Mouse (Mus musculus) megakaryocyte progenitor cell, adult 5-6 weeks (primary cell): ENCODE results near the gene Slc22a20. TPM values are rescaled to one million over a fixed set of nuclear protein-coding genes. Genes with fewer than 3 reads are reported as not detected.

ENCODE experiments used
- ATAC-seq: replicated peaks from 2 replicates; pipeline ENCODE4 v1.8.0; 2016; ENCODE audit warnings: mild to moderate bottlenecking, moderate TSS enrichment, inconsistent platforms; ENCODE audit not compliant: poor library complexity
- total RNA-seq, 2 experiments: library from RNA; stranded (forward) in 1 of 2; stranded (reverse) in 1 of 2; fragments of 157-497, 149-512 nt in 1 of 2; fragments of 200-1000 nt in 1 of 2; gene quantifications; 2 replicates each; pipeline versions ENCODE4 v1.2.3 to v1.2.4; 2015 to 2017

Slc22a20 gene
- total RNA-seq, 2 experiments from 2014 or later = not detected

GRCm38 (mm10) chr19:5953201-5953770 lies 32.7 kb downstream of the Slc22a20 start:
- no peak for ATAC-seq

GRCm38 (mm10) chr19:5952071-5952691 lies 33.8 kb downstream of the Slc22a20 start:
- ATAC-seq = no peak

GRCm38 (mm10) chr19:5951631-5952030 lies 34.3 kb downstream of the Slc22a20 start:
- no peak for ATAC-seq

DNA sequence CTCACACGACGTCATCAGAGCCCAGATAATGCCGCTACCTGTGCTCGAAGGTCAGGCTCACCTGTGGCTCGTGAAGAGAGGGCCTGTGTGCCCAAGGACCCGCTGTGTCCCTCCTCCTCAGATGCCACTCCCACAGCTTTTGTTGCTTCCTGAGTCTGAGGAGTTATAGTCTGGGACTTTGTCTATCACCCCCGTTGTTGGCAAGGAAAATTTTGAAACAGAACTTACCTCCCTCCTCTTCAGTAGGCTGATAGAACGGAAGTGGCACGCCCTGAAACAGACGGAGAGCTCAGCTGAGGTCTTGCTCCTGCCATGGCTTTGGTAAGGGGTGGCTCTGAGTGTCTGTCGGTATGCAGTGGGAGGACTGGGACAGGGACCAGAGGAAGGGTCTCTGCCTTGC lies 35.7 kb downstream of the Slc22a20 start:
- no peak for ATAC-seq

- ATAC-seq = no peak
These were observed 40.1 kb downstream of the Slc22a20 start for GRCm38 (mm10) chr19:5945891-5946290.

DNA sequence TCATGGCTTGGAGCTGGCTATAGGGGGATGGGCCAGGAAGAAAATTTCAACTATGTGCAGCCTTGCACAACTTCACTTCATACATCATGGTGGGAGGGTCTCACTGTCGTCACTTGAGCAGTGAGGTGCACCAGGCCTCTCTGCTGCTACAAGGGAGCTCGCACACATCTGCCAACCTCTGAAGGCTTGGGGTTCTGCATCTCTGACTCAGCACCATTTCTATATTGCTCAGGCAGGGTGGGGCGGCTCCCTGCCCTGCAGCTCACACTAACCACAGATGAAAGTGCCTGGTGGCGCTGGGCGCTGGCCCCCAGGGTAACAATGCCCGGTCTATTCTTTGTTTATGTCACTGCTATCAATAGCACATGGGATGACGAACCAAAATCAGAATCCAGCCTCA lies 40.9 kb downstream of the Slc22a20 start:
- ATAC-seq = peak; percentile 72

DNA sequence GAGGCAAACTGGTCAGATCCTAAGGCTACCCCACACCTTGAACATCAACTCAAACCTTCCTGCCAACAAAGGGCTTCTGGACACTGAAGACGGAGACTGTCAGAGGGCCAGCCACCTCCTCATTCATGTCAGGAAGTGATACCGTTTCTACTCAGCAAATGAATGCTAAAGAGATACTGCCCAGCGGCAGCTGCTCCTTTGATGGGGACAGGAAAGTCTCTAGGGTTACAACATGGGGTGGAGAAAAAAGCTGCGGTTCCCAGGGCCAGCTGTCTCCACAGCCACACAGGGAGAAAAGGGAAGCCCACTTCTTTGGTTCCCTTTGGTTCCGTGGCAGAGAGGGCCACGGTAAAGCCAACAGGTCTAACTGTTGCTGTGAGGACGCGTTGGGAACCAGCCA lies 41.8 kb downstream of the Slc22a20 start:
- ATAC-seq = peak; percentile 57

DNA sequence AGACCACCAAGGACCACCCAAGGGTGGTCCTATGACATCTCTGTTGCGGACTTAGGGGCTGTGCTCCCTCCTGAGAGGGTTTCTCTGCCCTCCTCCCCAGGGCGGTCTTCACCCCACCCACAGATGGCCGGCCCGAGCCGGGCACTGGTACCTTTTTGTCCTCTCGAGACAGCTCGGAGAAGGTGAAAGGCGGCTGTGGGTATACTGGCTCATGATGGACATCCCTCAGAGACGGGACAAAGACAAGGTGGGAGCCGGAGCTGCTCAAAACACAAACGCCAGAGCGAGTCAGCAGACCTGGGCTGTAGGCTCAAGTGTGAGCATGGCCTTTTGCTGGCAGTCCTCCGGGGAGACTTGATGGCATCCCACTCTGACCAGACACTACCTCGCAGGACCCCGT lies 42.5 kb downstream of the Slc22a20 start:
- no peak for ATAC-seq

- ATAC-seq = no peak
These were observed 43.4 kb downstream of the Slc22a20 start for GRCm38 (mm10) chr19:5942581-5942980.

GRCm38 (mm10) chr19:5940656-5941055 lies 45.3 kb downstream of the Slc22a20 start:
- no peak for ATAC-seq

DNA sequence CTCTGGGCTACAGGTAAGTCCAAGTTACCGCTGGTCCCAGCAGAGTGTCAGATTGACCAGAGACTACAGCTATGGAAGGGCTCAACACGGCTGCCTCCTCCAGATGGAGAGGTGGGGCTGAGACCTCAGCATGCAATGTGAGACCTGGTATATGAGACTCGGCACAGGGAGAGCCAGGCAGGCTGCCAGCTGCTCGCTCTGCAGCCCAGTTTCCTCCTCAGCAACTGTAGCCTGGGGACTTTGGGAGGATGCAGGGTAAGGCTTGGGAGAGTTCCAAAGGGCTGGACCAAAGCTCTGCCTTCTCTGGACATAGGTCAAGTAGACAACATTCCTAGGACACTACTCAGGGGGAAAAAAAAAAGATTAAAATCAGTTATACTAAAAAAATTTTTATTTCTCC lies 45.8 kb downstream of the Slc22a20 start:
- no peak for ATAC-seq

- no peak for ATAC-seq
These were observed 46.2 kb downstream of the Slc22a20 start for GRCm38 (mm10) chr19:5939715-5940114.

- no peak for ATAC-seq
These were observed 47.4 kb downstream of the Slc22a20 start for GRCm38 (mm10) chr19:5938516-5938915.

GRCm38 (mm10) chr19:5937836-5938406 lies 48.0 kb downstream of the Slc22a20 start:
- ATAC-seq = peak; percentile 90

GRCm38 (mm10) chr19:5937095-5937835 lies 48.7 kb downstream of the Slc22a20 start:
- ATAC-seq = no peak

DNA sequence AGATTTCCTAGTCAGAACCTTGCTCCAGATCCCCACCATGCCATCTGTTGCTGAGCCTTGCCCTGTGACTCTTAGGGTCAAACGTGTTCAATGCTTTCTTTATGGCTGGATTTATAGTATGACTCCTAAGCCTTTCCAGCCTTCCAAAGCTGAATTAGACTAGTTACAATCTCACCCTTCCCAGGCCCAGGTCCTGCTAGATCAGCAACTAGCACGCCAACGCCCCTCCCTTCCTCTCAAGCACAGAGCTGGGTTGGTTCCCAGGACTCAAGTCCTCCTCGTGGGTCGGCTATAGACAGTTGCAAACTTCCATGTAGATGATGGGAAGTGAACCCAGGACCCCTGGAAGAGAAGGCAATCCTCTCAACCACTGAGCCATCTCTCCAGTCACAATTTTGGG lies 50.3 kb downstream of the Slc22a20 start:
- no peak for ATAC-seq

DNA sequence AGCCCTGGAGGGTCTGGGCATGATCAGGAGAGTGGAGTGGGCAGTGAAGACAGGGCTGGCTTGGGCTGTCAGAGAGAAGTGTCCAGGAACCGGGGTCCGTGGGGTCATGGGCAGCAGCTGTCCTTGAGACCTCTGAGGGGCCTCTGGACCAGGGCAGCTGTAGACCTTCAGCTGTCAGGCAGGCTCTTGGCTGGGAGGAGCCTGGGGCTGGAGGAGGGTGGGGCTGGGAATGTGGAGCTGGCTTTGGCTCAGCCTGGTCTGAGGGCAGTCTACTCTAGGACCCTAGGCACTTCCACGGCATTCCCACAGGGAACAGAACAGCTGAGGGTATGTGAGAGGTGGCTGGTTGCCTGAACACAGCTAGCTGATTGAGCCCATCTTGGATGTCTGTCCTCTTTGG lies 50.7 kb downstream of the Slc22a20 start:
- no peak for ATAC-seq

GRCm38 (mm10) chr19:5929634-5930596 lies 56.0 kb downstream of the Slc22a20 start:
- ATAC-seq = 0 out of 2 replicates have a peak, but pooled peaks have one; percentile 13

DNA sequence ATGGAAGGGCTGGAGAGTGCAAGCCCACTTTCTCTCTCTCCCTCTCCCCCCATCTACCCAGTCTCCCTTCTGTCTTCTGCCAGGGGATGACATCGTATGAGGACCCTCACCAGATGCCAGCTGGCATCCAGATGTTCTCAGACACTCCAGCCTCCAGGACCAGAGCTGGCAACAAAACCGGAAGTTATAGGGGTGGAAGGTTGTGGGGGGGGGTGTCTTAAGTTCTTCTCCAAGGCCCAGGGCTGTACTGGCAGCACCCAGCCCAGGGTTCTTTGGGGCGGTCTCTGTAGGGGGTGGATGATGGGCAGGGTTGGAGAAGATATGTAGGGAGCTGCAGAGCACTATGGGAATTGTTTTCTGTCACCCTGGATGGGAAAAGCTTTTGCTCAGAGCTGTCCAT lies 57.4 kb downstream of the Slc22a20 start:
- no peak for ATAC-seq

DNA sequence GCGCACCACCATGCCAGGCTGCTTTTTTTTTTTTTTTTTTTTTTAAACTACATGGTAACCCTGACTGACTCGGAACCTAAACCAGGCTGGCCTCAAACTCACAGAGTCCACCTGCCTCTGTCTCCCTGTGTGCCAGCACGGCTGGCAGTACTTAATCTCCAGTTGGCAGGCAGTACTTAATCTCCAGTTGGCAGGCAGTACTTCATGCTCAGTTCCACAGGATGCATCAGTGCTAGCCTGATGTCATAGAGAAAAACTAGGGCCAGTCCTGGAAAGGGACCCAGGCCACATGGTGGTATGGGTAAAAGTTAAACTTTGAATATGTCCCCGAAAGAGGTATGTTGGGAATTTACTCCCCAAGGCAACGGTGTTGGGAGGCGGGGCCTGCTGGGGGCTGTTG lies 57.8 kb downstream of the Slc22a20 start:
- peak; percentile 69 for ATAC-seq

DNA sequence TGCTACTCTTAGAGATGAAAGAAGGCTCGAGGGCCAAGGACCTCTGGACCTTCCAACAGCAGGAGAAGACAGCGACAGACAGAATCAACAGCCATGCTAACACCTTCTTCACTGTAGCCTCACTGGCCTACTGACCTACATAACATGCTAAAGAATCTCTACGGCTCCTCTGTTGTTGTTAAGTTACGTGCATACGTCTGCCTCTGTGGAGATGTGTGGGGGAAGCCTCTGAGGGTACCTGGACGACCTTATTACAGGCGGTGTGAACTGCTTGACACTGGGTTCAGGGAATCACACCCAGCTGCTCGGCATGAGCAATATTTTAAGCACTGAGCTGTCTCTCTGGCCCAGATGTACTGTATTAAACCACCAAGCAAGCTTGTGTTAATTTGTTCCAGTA lies 58.4 kb downstream of the Slc22a20 start:
- no peak for ATAC-seq
